Mouse (Mus musculus) heart, postnatal 0 days (tissue): ENCODE data around the gene Tcf7. TPM values are rescaled to one million over a fixed set of nuclear protein-coding genes. Genes with fewer than 3 reads are reported as not detected.

ENCODE experiments used
- ATAC-seq: fragments of 200-750 bp; cut with Nextera tagmentation; 2 replicates; pipeline ENCODE4 v1.8.0; 2017; ENCODE audit warnings: low read depth, moderate number of reproducible peaks, moderate library complexity; ENCODE audit not compliant: insufficient read depth
- DNase-seq: peaks from one replicate; pipeline ENCODE4 v3.0.0-alpha.2; 2016; ENCODE audit warnings: low spot score
- H3K27ac ChIP-seq: fragments of 300-500 bp; sonication (generic); 2 replicates; pipeline ENCODE4 v1.5.1; 2014; ENCODE audit warnings: low read depth, mild to moderate bottlenecking
- H3K27me3 ChIP-seq: fragments of 300-500 bp; sonication (generic); 2 replicates; pipeline ENCODE4 v1.6.1; 2014; ENCODE audit warnings: low read length, mixed read lengths; ENCODE audit not compliant: control insufficient read depth, insufficient read depth
- H3K36me3 ChIP-seq: fragments of 300-500 bp; sonication (generic); replicated peaks from 2 replicates; pipeline ENCODE4 v1.6.1; 2014; ENCODE audit warnings: low read length, mixed read lengths; ENCODE audit not compliant: control insufficient read depth, insufficient read depth
- H3K4me1 ChIP-seq: fragments of 300-500 bp; sonication (generic); 2 replicates; pipeline ENCODE4 v1.6.1; 2014; ENCODE audit warnings: antibody characterized with exemption; ENCODE audit not compliant: control insufficient read depth, insufficient read depth
- H3K4me2 ChIP-seq: fragments of 300-500 bp; sonication (generic); 2 replicates; pipeline ENCODE4 v1.6.1; 2014; ENCODE audit warnings: low read depth, mild to moderate bottlenecking, low read length, moderate library complexity
- H3K4me3 ChIP-seq: fragments of 300-500 bp; sonication (generic); 2 replicates; pipeline ENCODE4 v1.5.1; 2014; ENCODE audit warnings: low read depth, low read length
- H3K9ac ChIP-seq: fragments of 300-500 bp; sonication (generic); replicated peaks from 2 replicates; pipeline ENCODE4 v1.6.1; 2014; ENCODE audit warnings: low read depth, low read length, mixed read lengths
- H3K9me3 ChIP-seq: fragments of 300-500 bp; sonication (generic); replicated peaks from 2 replicates; pipeline ENCODE4 v1.6.1; 2016; ENCODE audit warnings: low read length; ENCODE audit not compliant: control insufficient read depth
- CTCF ChIP-seq: IDR thresholded peaks from 2 replicates; pipeline ENCODE4 v1.5.1; 2016; ENCODE audit warnings: antibody characterized with exemption, control low read depth, low read depth
- EP300 ChIP-seq: IDR thresholded peaks from 2 replicates; pipeline ENCODE4 v1.6.1; 2016; ENCODE audit warnings: antibody characterized with exemption, low read depth
- WGBS: fragments of 180-500 bp; shearing (Covaris S2); extraction: QIAGEN DNeasy Blood & Tissue Kit; methylation state at CpG from one replicate; pipeline ENCODE4 v1.1.7; 2014; 5-methylcytosine and 5-hydroxymethylcytosine counted together
- polyA plus RNA-seq: library from polyadenylated mRNA; unstranded; fragments of >200 nt; fragmentation: Nextera tagmentation; extraction: Ambion mirVana; gene quantifications from 2 replicates; pipeline ENCODE4 v1.2.1, GENCODE M21; 2015
- total RNA-seq: library from RNA; depleted of rRNA; stranded (reverse); fragments of >200 nt; gene quantifications from 2 replicates; pipeline ENCODE4 v1.2.3, GENCODE M21; 2014; ENCODE audit warnings: low replicate concordance

Gene Tcf7
- total and polyA plus RNA-seq, 2 experiments from 2014 or later = 0.15 to 1.1 TPM

GRCm38 (mm10) chr11:52305266-52305665, 22.5 kb upstream of the Tcf7 start:
- TF ChIP-seq CTCF (no peak), EP300 (no peak)
- 32% methylated on average over 4 of the region's 4 CpGs for WGBS
- H3K27me3 ChIP-seq = no peaks in the 10 kb centered on the region
- H3K4me1 ChIP-seq = no peaks in the 10 kb centered on the region
- no peak overlapping the region for H3K9ac ChIP-seq
- no peaks in the 10 kb centered on the region for H3K9me3 ChIP-seq
- no peaks in the 10 kb centered on the region for H3K36me3 ChIP-seq
- DNase-seq (no peak), ATAC-seq (no peak)
- no peak overlapping the region for H3K4me3 ChIP-seq
- H3K4me2 ChIP-seq = no peak overlapping the region
- H3K27ac ChIP-seq = no peak overlapping the region

GRCm38 (mm10) chr11:52302668-52303067, 19.9 kb upstream of the Tcf7 start:
- ATAC-seq = no peak
- H3K27me3 ChIP-seq = no peaks in the 10 kb centered on the region
- WGBS = 55% methylated on average over 3 of the region's 3 CpGs

GRCm38 (mm10) chr11:52299687-52300086, 16.9 kb upstream of the Tcf7 start:
- TF ChIP-seq EP300 (no peak), CTCF (no peak)
- no peak for ATAC-seq

More at GRCm38 (mm10) chr11:52302668-52303067, 19.9 kb upstream of the Tcf7 start:
- TF ChIP-seq CTCF (no peak), EP300 (no peak)
- no peak overlapping the region for H3K9ac ChIP-seq
- no peak overlapping the region for H3K4me3 ChIP-seq
- no peak overlapping the region for H3K27ac ChIP-seq
- H3K9me3 ChIP-seq = no peaks in the 10 kb centered on the region
- no peaks in the 10 kb centered on the region for H3K4me1 ChIP-seq
- no peaks in the 10 kb centered on the region for H3K36me3 ChIP-seq
- DNase-seq = no peak
- no peak overlapping the region for H3K4me2 ChIP-seq

GRCm38 (mm10) chr11:52298955-52299354, 16.1 kb upstream of the Tcf7 start:
- H3K4me1 ChIP-seq = no peaks in the 10 kb centered on the region
- no peak overlapping the region for H3K4me3 ChIP-seq
- H3K9me3 ChIP-seq = no peaks in the 10 kb centered on the region
- 81% methylated on average over 9 of the region's 9 CpGs for WGBS
- DNase-seq = no peak
- H3K36me3 ChIP-seq = no peaks in the 10 kb centered on the region
- H3K27me3 ChIP-seq = no peaks in the 10 kb centered on the region
- no peak overlapping the region for H3K4me2 ChIP-seq
- TF ChIP-seq CTCF (no peak), EP300 (no peak)
- ATAC-seq = no peak
- no peak overlapping the region for H3K27ac ChIP-seq
- no peak overlapping the region for H3K9ac ChIP-seq

More at GRCm38 (mm10) chr11:52299687-52300086, 16.9 kb upstream of the Tcf7 start:
- Histone ChIP-seq H3K36me3 (no peaks in the 10 kb centered on the region), H3K27ac (no peak overlapping the region), H3K4me1 (no peaks in the 10 kb centered on the region), H3K4me2 (no peak overlapping the region; the same call in 1 of the 2 replicates), H3K9me3 (no peaks in the 10 kb centered on the region), H3K4me3 (no peak overlapping the region), H3K9ac (no peak overlapping the region), H3K27me3 (no peaks in the 10 kb centered on the region)
- no peak for DNase-seq
- 47% methylated on average over 7 of the region's 7 CpGs for WGBS

- WGBS = 12% methylated on average over 9 of the region's 9 CpGs
- peak; percentile 87 for TF ChIP-seq CTCF
- no peak for TF ChIP-seq EP300
- DNase-seq = peak; percentile 56
Measured at GRCm38 (mm10) chr11:52297352-52297751, 14.5 kb upstream of the Tcf7 start.

GRCm38 (mm10) chr11:52294103-52294502, 11.3 kb upstream of the Tcf7 start:
- Histone ChIP-seq H3K36me3 (no peaks in the 10 kb centered on the region), H3K4me3 (no peak overlapping the region), H3K4me2 (no peak overlapping the region), H3K4me1 (no peaks in the 10 kb centered on the region), H3K9ac (no peak overlapping the region), H3K27me3 (no peaks in the 10 kb centered on the region), H3K27ac (no peak overlapping the region), H3K9me3 (no peaks in the 10 kb centered on the region)
- TF ChIP-seq EP300 (no peak), CTCF (no peak)
- DNase-seq = no peak
- ATAC-seq = no peak
- WGBS = 69% methylated on average over 9 of the region's 9 CpGs

More at GRCm38 (mm10) chr11:52297352-52297751, 14.5 kb upstream of the Tcf7 start:
- Histone ChIP-seq H3K9me3 (no peaks in the 10 kb centered on the region), H3K4me1 (no peaks in the 10 kb centered on the region), H3K36me3 (no peaks in the 10 kb centered on the region), H3K9ac (no peak overlapping the region), H3K4me3 (no peak overlapping the region), H3K27ac (no peak overlapping the region), H3K4me2 (no peak overlapping the region), H3K27me3 (no peaks in the 10 kb centered on the region)
- peak; percentile 70 for ATAC-seq
